Mouse (Mus musculus) hematopoietic stem cell, adult 5-6 weeks (primary cell): ENCODE data around the gene Tbc1d5. TPM values are rescaled to one million over a fixed set of nuclear protein-coding genes. Genes with fewer than 3 reads are reported as not detected.

Source experiments
- ATAC-seq, 2 experiments: fragments of 125-278 bp in 1 of 2; replicated peaks in 1 of 2; 2 replicates each; pipeline ENCODE4 v1.8.0; 2016 to 2017; ENCODE audit warnings: inconsistent platforms in 2 of 2, mild to moderate bottlenecking in 2 of 2, moderate number of reproducible peaks in 2 of 2, low read depth in 1 of 2, moderate TSS enrichment in 1 of 2; ENCODE audit not compliant: low FRiP score in 2 of 2, poor library complexity in 2 of 2, severe bottlenecking in 2 of 2, insufficient read depth in 1 of 2, low TSS enrichment in 1 of 2
- total RNA-seq: library from RNA; stranded (forward); fragments of 172-1452, 232-1000 nt; gene quantifications from 2 replicates; pipeline ENCODE4 v1.2.3, GENCODE M21; 2017

Gene Tbc1d5
- total RNA-seq, 1 experiment from 2014 or later: 60.4 TPM

GRCm38 (mm10) chr17:50735955-50736533 is 443.1 kb downstream of the Tbc1d5 start:
- peak; percentile 18 to 33; a peak in 2 of 4 replicates for ATAC-seq

GRCm38 (mm10) chr17:50735382-50735954 is 443.7 kb downstream of the Tbc1d5 start:
- peak; percentile 71 to 79 for ATAC-seq

GRCm38 (mm10) chr17:50734781-50735180 is 444.4 kb downstream of the Tbc1d5 start:
- ATAC-seq: no peak

DNA sequence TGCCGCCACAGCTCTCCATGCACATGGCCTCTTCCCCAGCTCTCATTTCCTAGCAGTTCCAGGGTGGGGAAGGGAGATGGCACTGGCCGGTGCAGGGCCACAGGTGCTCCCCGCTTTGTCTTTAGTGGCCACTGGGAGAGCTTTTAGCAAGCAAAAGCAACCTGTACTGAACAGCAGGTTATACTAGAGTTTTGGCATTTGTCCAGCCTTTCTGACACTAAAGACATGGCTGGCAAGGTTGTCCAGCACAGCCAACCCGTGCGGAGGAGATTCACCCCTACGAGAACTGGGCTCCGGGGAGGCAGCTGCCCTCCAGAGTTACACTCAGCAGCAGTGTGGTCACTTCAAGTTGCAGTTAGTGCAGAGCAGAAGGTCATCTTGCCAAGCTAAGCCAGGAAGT is 445.8 kb downstream of the Tbc1d5 start:
- ATAC-seq: no peak

GRCm38 (mm10) chr17:50731876-50732275 is 447.3 kb downstream of the Tbc1d5 start:
- peak; percentile 8 to 19; a peak in 1 of 4 replicates for ATAC-seq

GRCm38 (mm10) chr17:50730896-50731295 is 448.3 kb downstream of the Tbc1d5 start:
- no peak for ATAC-seq

- ATAC-seq: peak; percentile 87 to 96
These were observed 449.6 kb downstream of the Tbc1d5 start for GRCm38 (mm10) chr17:50729577-50729976.

DNA sequence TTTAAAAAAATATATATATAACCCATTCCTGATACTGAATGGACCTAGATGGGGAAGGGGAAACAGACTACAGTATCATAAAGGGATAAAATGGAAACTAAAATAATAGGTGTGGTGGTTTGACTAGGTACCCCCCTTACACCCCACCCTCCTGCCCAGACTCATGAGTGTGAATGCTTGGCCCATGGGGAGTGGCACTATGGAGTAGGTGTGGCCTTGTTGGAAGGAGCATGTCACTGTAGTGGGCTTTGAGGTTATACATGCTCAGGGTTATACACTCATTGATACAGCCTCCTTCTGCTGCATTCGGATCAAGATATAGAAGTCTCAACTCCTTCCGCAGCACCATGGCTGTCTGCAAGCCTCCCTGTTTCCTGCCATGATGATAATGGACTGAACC is 450.1 kb downstream of the Tbc1d5 start:
- no peak for ATAC-seq

GRCm38 (mm10) chr17:50726265-50726664 is 452.9 kb downstream of the Tbc1d5 start:
- ATAC-seq: no peak

DNA sequence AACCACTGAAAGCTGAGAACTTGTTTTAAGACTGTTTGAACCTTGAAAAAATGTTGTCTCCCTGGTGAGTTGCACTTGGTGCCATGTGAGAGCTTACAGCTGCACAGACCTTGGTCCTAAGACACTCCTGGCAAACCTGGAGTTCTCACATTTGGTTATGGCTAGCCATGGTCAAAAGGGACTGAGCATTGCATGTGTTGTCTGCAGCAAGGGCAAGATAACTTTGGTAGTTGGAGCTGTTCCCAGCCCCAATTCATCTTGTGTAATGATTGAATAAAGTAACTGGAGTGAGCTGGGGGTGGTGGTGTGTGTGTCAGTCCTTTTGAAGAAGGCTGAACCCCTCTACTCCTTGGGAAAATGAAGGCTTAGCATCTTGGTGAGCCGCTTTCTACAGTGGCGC is 454.8 kb downstream of the Tbc1d5 start:
- ATAC-seq: no peak

- ATAC-seq: no peak
These were observed 461.6 kb downstream of the Tbc1d5 start for GRCm38 (mm10) chr17:50717586-50717985.

GRCm38 (mm10) chr17:50710497-50711222 is 468.5 kb downstream of the Tbc1d5 start:
- no peak for ATAC-seq

- peak in 1 of 2 experiments; percentile 53; a peak in 1 of 4 replicates for ATAC-seq
These were observed 480.7 kb downstream of the Tbc1d5 start for GRCm38 (mm10) chr17:50698410-50698809.

DNA sequence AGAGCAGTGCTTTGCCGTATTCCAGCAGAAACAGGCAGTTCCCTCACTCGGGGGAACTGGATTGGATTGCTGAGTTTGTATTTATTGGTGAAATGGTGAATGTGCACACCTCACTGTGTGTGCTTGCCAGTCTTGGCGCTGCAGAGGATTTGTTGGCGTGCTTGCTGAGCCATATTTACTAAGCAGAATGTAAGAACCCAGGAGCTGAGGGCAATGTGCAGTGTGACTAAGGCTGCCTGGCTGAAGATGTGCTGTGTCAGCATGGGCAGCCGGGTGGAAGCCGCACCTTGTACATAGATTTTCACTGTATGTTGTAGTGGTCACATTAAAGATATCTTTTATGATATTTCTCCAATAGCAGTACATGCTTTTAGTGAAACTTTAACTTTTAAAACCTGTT is 491.0 kb downstream of the Tbc1d5 start:
- no peak for ATAC-seq

GRCm38 (mm10) chr17:50687670-50688069 is 491.5 kb downstream of the Tbc1d5 start:
- ATAC-seq: no peak

GRCm38 (mm10) chr17:50684960-50685645 is 494.0 kb downstream of the Tbc1d5 start:
- ATAC-seq: no peak
